Mouse (Mus musculus): Measurements from ENCODE around the gene Slc38a4.

The Slc38a4 gene

GRCm38 (mm10) chr15:97055794-97056193 is at the start of gene Slc38a4:
TSS of gene Slc38a4 (minus strand) at chr15:97055956.
- peak; percentile 77 for DNase-seq

- no peak for DNase-seq
Observed at GRCm38 (mm10) chr15:97104889-97105391, 49.2 kb upstream of the Slc38a4 start.

- DNase-seq = no peak
Observed at GRCm38 (mm10) chr15:97104048-97104447, 48.3 kb upstream of the Slc38a4 start.

- peak; percentile 21 for DNase-seq
Observed at GRCm38 (mm10) chr15:97102811-97103210, 47.1 kb upstream of the Slc38a4 start.

- no peak for DNase-seq
Observed at GRCm38 (mm10) chr15:97102181-97102580, 46.4 kb upstream of the Slc38a4 start.

- DNase-seq = no peak
Observed at GRCm38 (mm10) chr15:97099101-97099500, 43.3 kb upstream of the Slc38a4 start.

GRCm38 (mm10) chr15:97097548-97097947 is 41.8 kb upstream of the Slc38a4 start:
- DNase-seq = no peak

GRCm38 (mm10) chr15:97089526-97089925 is 33.8 kb upstream of the Slc38a4 start:
- peak; percentile 77 for DNase-seq

GRCm38 (mm10) chr15:97085833-97086232 is 30.1 kb upstream of the Slc38a4 start:
- peak; percentile 73 for DNase-seq

GRCm38 (mm10) chr15:97077665-97078064 is 21.9 kb upstream of the Slc38a4 start:
- no peak for DNase-seq

GRCm38 (mm10) chr15:97076092-97076491 is 20.3 kb upstream of the Slc38a4 start:
- no peak for DNase-seq

- no peak for DNase-seq
Observed at GRCm38 (mm10) chr15:97075240-97075639, 19.5 kb upstream of the Slc38a4 start.

GRCm38 (mm10) chr15:97072859-97073826 is 17.4 kb upstream of the Slc38a4 start:
- DNase-seq = no peak

GRCm38 (mm10) chr15:97067340-97068136 is 11.8 kb upstream of the Slc38a4 start:
- DNase-seq = no peak

GRCm38 (mm10) chr15:97066937-97067336 is 11.2 kb upstream of the Slc38a4 start:
- DNase-seq = no peak

GRCm38 (mm10) chr15:97063211-97063610 is 7.5 kb upstream of the Slc38a4 start:
- DNase-seq = no peak

GRCm38 (mm10) chr15:97060973-97061372 is 5.2 kb upstream of the Slc38a4 start:
- no peak for DNase-seq

- DNase-seq = no peak
Observed at GRCm38 (mm10) chr15:97060571-97060970, 4.8 kb upstream of the Slc38a4 start.

- no peak for DNase-seq
Observed at GRCm38 (mm10) chr15:97060102-97060501, 4.3 kb upstream of the Slc38a4 start.

- DNase-seq = peak; percentile 28
Observed at GRCm38 (mm10) chr15:97059071-97060041, 3.6 kb upstream of the Slc38a4 start.

- DNase-seq = peak; percentile 42
Observed at GRCm38 (mm10) chr15:97054767-97055489, 828 bp downstream of the Slc38a4 start.
